Mouse (Mus musculus) cerebellum, adult 8-10 months (tissue): ENCODE measurements around the gene Tnfsf8.

Experiments used
- DNase-seq: peaks from one replicate; pipeline ENCODE4 v3.0.0; 2022

The Tnfsf8 gene

GRCm38 (mm10) chr4:63860688-63861540 is at the start of gene Tnfsf8:
Tnfsf8 (minus strand) TSS chr4:63861347.
- no peak for DNase-seq

- no peak for DNase-seq
Measured at GRCm38 (mm10) chr4:63908511-63908910, 47.4 kb upstream of the Tnfsf8 start.

- no peak for DNase-seq
Measured at GRCm38 (mm10) chr4:63907473-63907872, 46.3 kb upstream of the Tnfsf8 start.

DNA sequence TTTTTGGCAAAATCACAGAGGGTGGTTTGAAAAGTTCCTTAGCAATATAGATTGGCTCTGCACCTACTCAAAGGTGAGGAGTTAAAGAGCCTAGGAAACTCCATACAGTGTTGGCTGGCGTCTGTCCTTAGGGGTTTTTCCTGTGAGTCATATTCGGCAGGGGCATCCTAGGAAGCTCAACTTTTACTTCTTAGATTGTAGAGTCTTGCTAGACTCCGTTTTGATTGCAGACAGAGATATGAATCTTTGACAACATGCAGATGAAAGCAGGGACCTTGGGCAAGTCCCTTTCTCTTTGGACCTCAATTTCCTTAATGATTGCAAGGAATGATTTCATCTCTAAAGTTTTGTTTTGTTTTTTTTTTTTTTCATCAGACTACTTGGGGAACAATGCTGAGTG is 44.9 kb upstream of the Tnfsf8 start:
- no peak for DNase-seq

DNA sequence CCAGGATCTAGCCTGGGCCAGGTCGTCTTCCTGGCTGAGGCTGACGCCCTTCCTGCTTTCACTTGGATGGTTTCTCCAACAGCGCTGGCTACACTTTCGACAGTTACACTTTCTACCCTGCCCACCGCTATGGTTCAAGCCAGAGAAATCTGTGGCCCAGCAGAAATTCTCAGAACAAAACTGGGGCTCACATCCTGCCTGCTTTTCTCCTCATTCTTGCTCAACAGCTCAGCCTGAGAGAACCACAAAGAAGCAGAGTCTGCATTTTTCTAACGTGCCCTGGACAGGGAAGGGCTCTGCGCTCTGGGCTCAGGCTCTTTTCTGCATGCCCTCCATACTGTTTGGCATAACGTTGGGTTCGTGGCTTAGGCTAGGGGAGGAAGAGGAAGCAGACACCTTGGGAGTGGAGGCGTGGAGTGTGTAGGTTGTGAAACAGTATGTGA is 38.0 kb upstream of the Tnfsf8 start:
- DNase-seq: no peak

- DNase-seq: no peak
Measured at GRCm38 (mm10) chr4:63897152-63897551, 36.0 kb upstream of the Tnfsf8 start.

DNA sequence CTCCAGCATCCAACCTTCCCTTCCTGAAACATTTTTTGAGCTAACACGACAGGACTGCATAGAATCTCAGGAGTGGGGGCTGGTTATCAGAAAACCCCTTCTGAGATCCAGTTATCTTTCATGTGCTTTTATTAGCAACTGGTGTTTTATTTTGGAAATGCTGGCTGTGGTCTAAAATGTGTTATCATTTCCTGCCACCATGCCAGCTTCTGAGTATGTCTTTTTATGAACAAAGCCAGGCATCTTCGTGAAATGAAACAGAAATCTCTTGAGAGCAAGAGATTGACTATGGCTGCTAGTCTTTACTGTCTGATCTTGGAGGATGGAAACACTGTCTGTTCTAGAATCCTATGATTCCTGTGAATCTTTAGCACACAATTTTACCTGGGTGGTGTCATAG is 25.0 kb upstream of the Tnfsf8 start:
- DNase-seq: no peak

- no peak for DNase-seq
Measured at GRCm38 (mm10) chr4:63876720-63877119, 15.6 kb upstream of the Tnfsf8 start.

DNA sequence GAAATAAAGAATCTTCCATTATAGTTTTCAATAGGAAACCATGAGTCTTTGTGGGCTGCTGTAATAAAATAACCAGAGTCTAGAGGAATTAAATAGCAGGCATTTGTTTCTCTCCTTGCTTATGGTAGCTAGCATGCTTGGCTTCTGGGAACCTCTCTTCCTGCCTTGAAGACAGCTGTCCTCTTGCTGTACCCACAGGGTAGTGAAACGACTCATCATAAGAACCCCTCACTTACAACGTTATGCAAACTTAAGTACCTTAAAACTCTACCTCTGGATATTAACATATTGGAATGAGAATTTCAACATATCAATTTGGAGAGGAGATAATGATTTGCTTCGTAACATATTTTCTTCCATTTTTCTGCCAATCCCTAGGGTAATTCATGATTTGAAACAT is 14.3 kb upstream of the Tnfsf8 start:
- DNase-seq: no peak

DNA sequence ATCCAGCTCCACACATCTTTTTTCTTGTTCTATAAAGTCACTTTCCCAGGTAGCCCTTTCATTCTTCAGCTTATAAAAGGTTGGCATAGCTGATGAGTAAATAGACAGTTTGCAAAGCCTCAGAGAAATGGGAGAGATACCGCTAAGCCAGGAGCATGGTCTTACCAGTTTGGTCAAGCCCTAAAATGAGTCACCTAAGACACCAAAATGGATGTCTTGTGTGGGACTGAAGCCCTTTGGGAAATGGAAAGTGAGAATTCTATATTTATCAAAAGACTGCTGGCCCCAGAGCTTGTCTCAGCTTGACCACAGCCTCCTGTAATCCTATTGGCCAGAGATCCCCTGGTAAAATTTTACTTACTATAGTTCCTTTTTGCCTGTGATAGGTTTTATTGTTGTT is 9.5 kb upstream of the Tnfsf8 start:
- no peak for DNase-seq

GRCm38 (mm10) chr4:63868770-63869169 is 7.6 kb upstream of the Tnfsf8 start:
- DNase-seq: no peak

DNA sequence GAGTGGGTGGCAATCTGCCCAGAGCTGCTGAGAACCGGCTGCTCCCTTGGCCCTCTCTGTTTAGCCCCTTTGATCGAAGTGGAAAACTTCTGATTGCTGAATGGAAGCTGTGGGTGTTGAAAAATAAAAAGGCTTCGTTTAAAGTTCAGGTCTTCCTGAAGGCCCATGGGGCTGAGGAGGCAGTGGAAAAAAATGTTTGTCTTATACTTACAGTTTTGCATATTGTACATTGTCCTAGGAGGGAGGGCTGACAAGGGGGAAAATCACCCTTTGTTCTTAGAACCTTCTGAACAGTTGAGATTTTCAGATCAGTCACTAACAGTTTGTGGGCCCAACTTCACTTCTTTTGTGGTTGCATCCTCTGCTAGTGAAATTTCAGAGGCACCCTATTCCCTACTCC is 1.8 kb upstream of the Tnfsf8 start:
- DNase-seq: no peak

GRCm38 (mm10) chr4:63862092-63862697 is 1.0 kb upstream of the Tnfsf8 start:
- no peak for DNase-seq

- DNase-seq: no peak
Measured at GRCm38 (mm10) chr4:63860236-63860635, 911 bp downstream of the Tnfsf8 start.

- no peak for DNase-seq
Measured at GRCm38 (mm10) chr4:63859785-63860203, 1.4 kb downstream of the Tnfsf8 start.

- no peak for DNase-seq
Measured at GRCm38 (mm10) chr4:63858646-63859224, 2.4 kb downstream of the Tnfsf8 start.

GRCm38 (mm10) chr4:63856764-63857163 is 4.4 kb downstream of the Tnfsf8 start:
- DNase-seq: no peak

GRCm38 (mm10) chr4:63853782-63854386 is 7.3 kb downstream of the Tnfsf8 start:
- no peak for DNase-seq

GRCm38 (mm10) chr4:63850082-63850481 is 11.1 kb downstream of the Tnfsf8 start:
- DNase-seq: no peak

GRCm38 (mm10) chr4:63846881-63847597 is 14.1 kb downstream of the Tnfsf8 start:
- DNase-seq: peak; percentile 34

DNA sequence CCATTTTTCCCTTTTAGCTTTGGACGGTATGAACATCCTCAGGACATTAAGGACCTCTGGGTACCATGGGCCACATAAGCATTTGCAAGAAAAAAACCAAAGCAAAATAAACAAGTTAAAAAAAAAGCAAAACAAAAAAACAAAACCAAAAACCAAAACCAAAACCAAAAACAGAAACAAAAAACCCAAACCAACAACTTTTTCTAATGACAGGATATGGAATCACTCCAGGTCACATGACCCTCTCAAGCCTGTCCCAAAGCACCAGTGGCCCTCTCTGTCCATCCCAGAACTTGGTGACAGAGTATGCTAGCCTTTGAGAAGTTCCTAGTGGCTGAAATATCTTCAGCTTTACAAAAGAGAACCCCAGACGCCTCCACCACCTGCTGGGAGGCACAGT is 15.4 kb downstream of the Tnfsf8 start:
- no peak for DNase-seq

GRCm38 (mm10) chr4:63843924-63844323 is 17.2 kb downstream of the Tnfsf8 start:
- DNase-seq: peak; percentile 19

GRCm38 (mm10) chr4:63842278-63842677 is 18.9 kb downstream of the Tnfsf8 start:
- no peak for DNase-seq
